Mouse (Mus musculus) embryonic facial prominence, embryonic 14.5 days (tissue): Measurements from ENCODE around the gene Zdhhc16. TPM values are rescaled to one million over a fixed set of nuclear protein-coding genes. Genes with fewer than 3 reads are reported as not detected.

Experiments used
- ATAC-seq: fragments of 200-750 bp; cut with Nextera tagmentation; 2 replicates; pipeline ENCODE4 v1.8.0; 2017; ENCODE audit warnings: low read depth, moderate number of reproducible peaks, moderate TSS enrichment
- DNase-seq: peaks from one replicate; pipeline ENCODE4 v3.0.0-alpha.2; 2015; ENCODE audit warnings: low spot score
- H3K27ac ChIP-seq: fragments of 300-500 bp; sonication (generic); replicated peaks from 2 replicates; pipeline ENCODE4 v1.5.1; 2014; ENCODE audit warnings: low read depth, mild to moderate bottlenecking, low read length, moderate library complexity
- H3K27me3 ChIP-seq: fragments of 300-500 bp; sonication (generic); replicated peaks from 2 replicates; pipeline ENCODE4 v1.6.1; 2014; ENCODE audit warnings: low read length; ENCODE audit not compliant: control insufficient read depth, insufficient read depth
- H3K36me3 ChIP-seq: fragments of 300-500 bp; sonication (generic); 2 replicates; pipeline ENCODE4 v1.6.1; 2014; ENCODE audit warnings: low read length, mixed read lengths; ENCODE audit not compliant: control insufficient read depth, insufficient read depth
- H3K4me1 ChIP-seq: fragments of 300-500 bp; sonication (generic); 2 replicates; pipeline ENCODE4 v1.6.1; 2014; ENCODE audit warnings: antibody characterized with exemption, low read length; ENCODE audit not compliant: control insufficient read depth, insufficient read depth
- H3K4me2 ChIP-seq: fragments of 300-500 bp; sonication (generic); 2 replicates; pipeline ENCODE4 v1.6.1; 2014; ENCODE audit warnings: low read depth, mild to moderate bottlenecking, low read length, moderate library complexity, mixed read lengths
- H3K4me3 ChIP-seq: fragments of 300-500 bp; sonication (generic); 2 replicates; pipeline ENCODE4 v1.5.1; 2014; ENCODE audit warnings: low read depth, mild to moderate bottlenecking, low read length
- H3K9ac ChIP-seq: fragments of 300-500 bp; sonication (generic); 2 replicates; pipeline ENCODE4 v1.6.1; 2014; ENCODE audit warnings: low read depth, mild to moderate bottlenecking, low read length, moderate library complexity, mixed read lengths
- H3K9me3 ChIP-seq: fragments of 300-500 bp; sonication (generic); 2 replicates; pipeline ENCODE4 v1.6.1; 2016; ENCODE audit warnings: low read length; ENCODE audit not compliant: control insufficient read depth
- WGBS: fragments of 180-500 bp; shearing (Covaris S2); extraction: QIAGEN DNeasy Blood & Tissue Kit; methylation state at CpG from one replicate; pipeline ENCODE4 v1.1.7; 2014; 5-methylcytosine and 5-hydroxymethylcytosine counted together
- polyA plus RNA-seq: library from polyadenylated mRNA; unstranded; fragments of >200 nt; fragmentation: Nextera tagmentation; extraction: Ambion mirVana; gene quantifications from 2 replicates; pipeline ENCODE4 v1.2.1, GENCODE M21; 2014

Zdhhc16 gene
- 69.1 and 72.4 TPM in 2 replicates for polyA plus RNA-seq

- under 1% methylated on average over 39 of the region's 47 CpGs for WGBS
- peak within 1 kb of the TSS; percentile 85 for H3K9ac ChIP-seq
- peaks cover 15% of the 10 kb centered on the region for H3K4me1 ChIP-seq
- no peaks in the 10 kb centered on the region for H3K9me3 ChIP-seq
- peak within 1 kb of the TSS; percentile 83 for H3K4me2 ChIP-seq
- DNase-seq (peak; percentile 99), ATAC-seq (peak; percentile 100)
- H3K27ac ChIP-seq, result peak within 1 kb of the TSS; percentile 39
- H3K36me3 ChIP-seq, result peaks cover 36% of the 10 kb centered on the region
- H3K4me3 ChIP-seq, result peak within 1 kb of the TSS; percentile 80
- H3K27me3 ChIP-seq, result no peaks in the 10 kb centered on the region
Measured at GRCm38 (mm10) chr19:41933179-41934086, at the start of gene Zdhhc16, which contains the start of gene Exosc1. TSS of gene Zdhhc16 (plus strand) at chr19:41933480. TSS of gene Exosc1 (minus strand) at chr19:41933423.

- Histone ChIP-seq H3K9ac (no peak overlapping the region), H3K36me3 (peaks cover 73% of the 10 kb centered on the region), H3K4me3 (no peak overlapping the region), H3K9me3 (no peaks in the 10 kb centered on the region), H3K4me1 (no peaks in the 10 kb centered on the region), H3K27ac (no peak overlapping the region), H3K4me2 (no peak overlapping the region), H3K27me3 (no peaks in the 10 kb centered on the region)
- 91% methylated on average over 9 of the region's 9 CpGs for WGBS
- DNase-seq (no peak), ATAC-seq (no peak)
Measured at GRCm38 (mm10) chr19:41883882-41884281, 49.4 kb upstream of the Zdhhc16 start.

- no peaks in the 10 kb centered on the region for H3K27me3 ChIP-seq
- DNase-seq (no peak), ATAC-seq (no peak)
- no peaks in the 10 kb centered on the region for H3K4me1 ChIP-seq
- no peak overlapping the region for H3K4me2 ChIP-seq
- H3K36me3 ChIP-seq, result peaks cover 83% of the 10 kb centered on the region
- H3K9me3 ChIP-seq, result no peaks in the 10 kb centered on the region
- H3K4me3 ChIP-seq, result no peak overlapping the region
- H3K9ac ChIP-seq, result no peak overlapping the region
- no peak overlapping the region for H3K27ac ChIP-seq
Measured at GRCm38 (mm10) chr19:41888191-41888590, 45.1 kb upstream of the Zdhhc16 start.

- Histone ChIP-seq H3K27me3 (no peaks in the 10 kb centered on the region), H3K4me3 (peak overlapping the region; percentile 62), H3K36me3 (peaks cover 23% of the 10 kb centered on the region), H3K27ac (no peak overlapping the region), H3K9ac (peak overlapping the region; percentile 57), H3K9me3 (no peaks in the 10 kb centered on the region), H3K4me1 (peaks cover 3% of the 10 kb centered on the region; the same call in 1 of the 2 replicates), H3K4me2 (peak overlapping the region; percentile 75)
- 50% methylated on average over 7 of the region's 7 CpGs for WGBS
- no peak for DNase-seq
- ATAC-seq, result no peak
Measured at GRCm38 (mm10) chr19:41894959-41895358, 38.3 kb upstream of the Zdhhc16 start.

GRCm38 (mm10) chr19:41895460-41896318 is 37.6 kb upstream of the Zdhhc16 start, which contains the start of gene Rrp12:
TSS of gene Rrp12 (minus strand) at chr19:41896173.
- DNase-seq, result peak; percentile 96
- WGBS, result under 1% methylated on average over 27 of the region's 46 CpGs

GRCm38 (mm10) chr19:41896319-41896711 is 37.0 kb upstream of the Zdhhc16 start:
- 17% methylated on average over 18 of the region's 18 CpGs for WGBS
- H3K9ac ChIP-seq, result peak overlapping the region; percentile 57
- no peak overlapping the region; the same call in 1 of the 2 replicates for H3K27ac ChIP-seq
- no peaks in the 10 kb centered on the region for H3K9me3 ChIP-seq
- peaks cover 3% of the 10 kb centered on the region; the same call in 1 of the 2 replicates for H3K4me1 ChIP-seq
- peaks cover 10% of the 10 kb centered on the region; the same call in 1 of the 2 replicates for H3K36me3 ChIP-seq
- H3K27me3 ChIP-seq, result no peaks in the 10 kb centered on the region
- DNase-seq, result no peak
- H3K4me3 ChIP-seq, result peak overlapping the region; percentile 62
- peak; percentile 15; the same call in 1 of the 2 replicates for ATAC-seq
- H3K4me2 ChIP-seq, result peak overlapping the region; percentile 75

More at GRCm38 (mm10) chr19:41895460-41896318, 37.6 kb upstream of the Zdhhc16 start, which contains the start of gene Rrp12:
- H3K27me3 ChIP-seq, result no peaks in the 10 kb centered on the region
- peak within 1 kb of the TSS; percentile 62 for H3K4me3 ChIP-seq
- no peak within 1 kb of the TSS; the same call in 1 of the 2 replicates for H3K27ac ChIP-seq
- no peaks in the 10 kb centered on the region for H3K9me3 ChIP-seq
- H3K9ac ChIP-seq, result peak within 1 kb of the TSS; percentile 57
- H3K36me3 ChIP-seq, result peaks cover 16% of the 10 kb centered on the region; the same call in 1 of the 2 replicates
- peak; percentile 93 for ATAC-seq
- peak within 1 kb of the TSS; percentile 75 for H3K4me2 ChIP-seq
- H3K4me1 ChIP-seq, result peaks cover 3% of the 10 kb centered on the region; the same call in 1 of the 2 replicates

- H3K27ac ChIP-seq, result no peak overlapping the region
- no peak overlapping the region for H3K4me3 ChIP-seq
- H3K9me3 ChIP-seq, result no peaks in the 10 kb centered on the region
- H3K27me3 ChIP-seq, result no peaks in the 10 kb centered on the region
- ATAC-seq (no peak), DNase-seq (peak; percentile 62)
- H3K4me2 ChIP-seq, result no peak overlapping the region
- no peaks in the 10 kb centered on the region for H3K36me3 ChIP-seq
- WGBS, result 51% methylated on average over 4 of the region's 4 CpGs
- H3K4me1 ChIP-seq, result peaks cover 3% of the 10 kb centered on the region; the same call in 1 of the 2 replicates
- no peak overlapping the region for H3K9ac ChIP-seq
Measured at GRCm38 (mm10) chr19:41898860-41899259, 34.4 kb upstream of the Zdhhc16 start.

- WGBS, result 78% methylated on average over 8 of the region's 8 CpGs
- H3K4me3 ChIP-seq, result no peak overlapping the region
- no peaks in the 10 kb centered on the region for H3K9me3 ChIP-seq
- H3K27me3 ChIP-seq, result no peaks in the 10 kb centered on the region
- H3K27ac ChIP-seq, result no peak overlapping the region
- no peak overlapping the region for H3K4me2 ChIP-seq
- H3K36me3 ChIP-seq, result no peaks in the 10 kb centered on the region
- ATAC-seq (no peak), DNase-seq (no peak)
- no peaks in the 10 kb centered on the region for H3K4me1 ChIP-seq
- no peak overlapping the region for H3K9ac ChIP-seq
Measured at GRCm38 (mm10) chr19:41900495-41901090, 32.7 kb upstream of the Zdhhc16 start.
